ENCODE assay signal across 8 mouse cellular contexts in genomic region chr8:105481453-105481852, GRCm38 (mm10). TPM values are rescaled to one million over a fixed set of nuclear protein-coding genes. Genes with fewer than 3 reads are reported as not detected.
DNase-seq lines count a peak whose midpoint lies in the region; ATAC-seq and TF ChIP-seq lines count a peak whose summit lies in the region.

No protein-coding gene starts in this region.

- no peaks in the 10 kb centered on the region for H3K27me3 ChIP-seq in kidney, embryonic 16.5 days (ENCODE audit: insufficient read depth, low read length)
- H3K27me3 ChIP-seq in lung, embryonic 14.5 days (ENCODE audit: insufficient read depth, low read length) = no peaks in the 10 kb centered on the region

- H3K27ac ChIP-seq in kidney, embryonic 16.5 days (ENCODE audit: low read length) = no peak overlapping the region
- H3K27ac ChIP-seq in lung, embryonic 14.5 days (ENCODE audit: low read depth) = peak overlapping the region; percentile 67

- no peak overlapping the region for H3K9ac ChIP-seq in kidney, embryonic 16.5 days (replicated peaks; ENCODE audit: low read length)
- H3K9ac ChIP-seq in lung, embryonic 14.5 days = no peak overlapping the region

- DNase-seq in adrenal gland, postnatal 10 days = peak; percentile 58
- no peak for DNase-seq in adrenal gland, adult 2 months
- peak; percentile 65 to 74 for DNase-seq in kidney, postnatal 4 days
- peak; percentile 65 for DNase-seq in embryo, embryonic 10.5 days (ENCODE audit: low spot score)
- DNase-seq in lung, embryonic 14.5 days = peak; percentile 69
- DNase-seq in urinary bladder, adult 18-20 months (ENCODE audit: low spot score in 2 of 2) = no peak
- no peak for DNase-seq in ovary, postnatal 14 days (ENCODE audit: low spot score)

- no peak overlapping the region for H3K4me2 ChIP-seq in kidney, embryonic 16.5 days (replicated peaks; ENCODE audit: low read depth, low read length)
- no peak overlapping the region for H3K4me2 ChIP-seq in lung, embryonic 14.5 days

- H3K36me3 ChIP-seq in kidney, embryonic 16.5 days (ENCODE audit: insufficient read depth, low read length) = peaks cover 15% of the 10 kb centered on the region
- peaks cover 29% of the 10 kb centered on the region for H3K36me3 ChIP-seq in lung, embryonic 14.5 days (ENCODE audit: insufficient read depth)

- no peak overlapping the region for H3K4me3 ChIP-seq in kidney, embryonic 16.5 days (ENCODE audit: low read length)
- no peak overlapping the region for H3K4me3 ChIP-seq in lung, embryonic 14.5 days (ENCODE audit: low read depth, low read length)

- ATAC-seq in kidney, embryonic 16.5 days (ENCODE audit: low FRiP score, low TSS enrichment) = no peak
- no peak for ATAC-seq in lung, embryonic 14.5 days (ENCODE audit: insufficient read depth)

- 73% methylated on average over 6 of the region's 6 CpGs for WGBS in kidney, embryonic 16.5 days
- 70% methylated on average over 6 of the region's 6 CpGs for WGBS in lung, embryonic 14.5 days

- TF ChIP-seq CTCF in lung, embryonic 14.5 days (IDR thresholded peaks at IDR 0.05; ENCODE audit: low read depth) = peak; percentile 70

- H3K9me3 ChIP-seq in kidney, embryonic 16.5 days (ENCODE audit: low read length) = no peaks in the 10 kb centered on the region
- H3K9me3 ChIP-seq in lung, embryonic 14.5 days (ENCODE audit: low read depth, low read length) = no peaks in the 10 kb centered on the region

- peaks cover 25% of the 10 kb centered on the region; the same call in 1 of the 2 replicates for H3K4me1 ChIP-seq in kidney, embryonic 16.5 days (ENCODE audit: insufficient read depth, low read length)
- H3K4me1 ChIP-seq in lung, embryonic 14.5 days (ENCODE audit: insufficient read depth) = no peaks in the 10 kb centered on the region

RNA-seq across cellular contexts. Expression of gene Tppp3, which starts 10.1 kb away (rescaled TPM):
- total RNA-seq in adrenal gland, postnatal 10 days (2021) = 100 to 1,000 TPM in 1 of 2 experiments, 10 to 100 TPM in 1; 67.9 to 106 TPM
- total RNA-seq in adrenal gland, adult 2 months (2021) = 10 to 100 TPM; 26.2 to 37.5 TPM
- 50.8 and 65.2 TPM in 2 replicates for polyA plus RNA-seq in adrenal gland, adult 2 months (2012; rRNA removed)
- polyA plus RNA-seq in kidney, embryonic 16.5 days (2015; fragmentation: Nextera tagmentation; extraction: Ambion mirVana) = 22.2 and 24.8 TPM in 2 replicates
- polyA plus RNA-seq in lung, embryonic 14.5 days (2014; fragmentation: Nextera tagmentation; extraction: Ambion mirVana) = 41.1 and 42.3 TPM in 2 replicates

RNA-seq across cellular contexts. Expression of gene Zdhhc1, which starts 15.2 kb away (rescaled TPM):
- total RNA-seq in adrenal gland, postnatal 10 days (2021) = 10 to 100 TPM; 15.1 to 18.4 TPM
- 10 to 100 TPM; 13.8 to 19.2 TPM for total RNA-seq in adrenal gland, adult 2 months (2021)
- 53.3 and 62.5 TPM in 2 replicates for polyA plus RNA-seq in adrenal gland, adult 2 months (2012; rRNA removed)
- polyA plus RNA-seq in kidney, embryonic 16.5 days (2015; fragmentation: Nextera tagmentation; extraction: Ambion mirVana) = 49.6 and 51.1 TPM in 2 replicates
- polyA plus RNA-seq in lung, embryonic 14.5 days (2014; fragmentation: Nextera tagmentation; extraction: Ambion mirVana) = 40.0 and 41.9 TPM in 2 replicates

RNA-seq across cellular contexts. Expression of gene Hsd11b2, which starts 37.1 kb away (rescaled TPM):
- total RNA-seq in adrenal gland, postnatal 10 days (2021) = 1 to 10 TPM; 1.9 to 2.5 TPM
- total RNA-seq in adrenal gland, adult 2 months (2021) = under 1 TPM; 0.14 to 0.35 TPM
- 1.2 and 2.2 TPM in 2 replicates for polyA plus RNA-seq in adrenal gland, adult 2 months (2012; rRNA removed)
- polyA plus RNA-seq in kidney, embryonic 16.5 days (2015; fragmentation: Nextera tagmentation; extraction: Ambion mirVana) = 39.3 and 39.9 TPM in 2 replicates
- 4.8 and 5.9 TPM in 2 replicates for polyA plus RNA-seq in lung, embryonic 14.5 days (2014; fragmentation: Nextera tagmentation; extraction: Ambion mirVana)

Comparison
In these comparisons a context has a peak if more than half of its experiments do, and no peak if none do; other contexts are left out.
1. DNase-seq: peak in adrenal gland, postnatal 10 days (single experiment), kidney, postnatal 4 days (2 of 2), embryo, embryonic 10.5 days (single experiment) and lung, embryonic 14.5 days (single experiment); none in adrenal gland, adult 2 months (single experiment), urinary bladder, adult 18-20 months (0 of 2) and ovary, postnatal 14 days (single experiment).